1 mouse cellular context compared by ENCODE assay signal in the genomic region with DNA sequence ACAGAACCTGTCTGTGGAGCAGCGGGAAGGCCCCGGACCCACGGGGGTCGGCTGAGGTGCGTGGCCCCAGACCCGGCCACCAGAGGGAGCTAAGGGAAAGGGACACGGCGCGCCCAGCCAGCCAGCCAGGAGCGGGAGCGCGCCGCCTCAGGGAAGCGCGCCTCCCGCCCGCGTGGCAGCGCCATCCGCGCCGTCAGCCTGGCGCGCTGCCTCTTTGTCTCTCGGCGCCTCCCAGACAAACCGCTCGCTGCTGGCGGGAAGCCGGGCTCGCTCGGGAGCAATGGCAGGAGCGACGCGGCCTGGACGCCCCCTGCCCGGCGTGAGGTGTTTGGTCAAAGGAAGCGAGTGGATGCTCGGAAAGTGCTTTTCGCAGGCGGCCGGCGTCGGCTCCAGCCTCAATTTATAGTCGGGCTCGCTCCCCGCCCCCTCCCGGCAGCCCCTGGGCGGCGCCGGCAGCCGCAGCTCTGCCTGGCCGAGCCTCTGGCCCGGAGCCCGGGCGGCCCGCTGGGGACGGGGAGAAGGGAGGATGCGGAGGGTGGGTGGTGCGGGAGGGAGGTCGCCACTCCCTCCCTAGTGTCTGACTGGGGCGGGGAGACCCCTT.
TF ChIP-seq lines count a peak whose summit lies in the region.

No protein-coding gene starts in this region.

TF ChIP-seq in CH12.LX, 34 proteins besides CTCF, POLR2A, EP300 and RAD21 (continued from another document):
- TF ChIP-seq RCOR1 (conservative IDR thresholded peaks at IDR 0.05; ENCODE audit: low read depth, low read length), result no peak
- TF ChIP-seq SMC3 (IDR thresholded peaks at IDR 0.05; ENCODE audit: low read depth, low read length), result peak; percentile 82
- TF ChIP-seq MYC (IDR thresholded peaks at IDR 0.05; ENCODE audit: low read depth, low read length), result peak; percentile 85
- peak; percentile 62 for TF ChIP-seq MXI1 (IDR thresholded peaks at IDR 0.05; ENCODE audit: low read depth, low read length)
- no peak for TF ChIP-seq ZKSCAN1 (IDR thresholded peaks at IDR 0.05; ENCODE audit: borderline replicate concordance, low read depth, low read length)
- TF ChIP-seq TCF12 (IDR thresholded peaks at IDR 0.05; ENCODE audit: low read depth, low read length), result no peak; the same call in 1 of the 2 replicates
- TF ChIP-seq GABPA (IDR thresholded peaks at IDR 0.05; ENCODE audit: insufficient replicate concordance, low read depth, low read length), result no peak
- TF ChIP-seq PAX5 (IDR thresholded peaks at IDR 0.05; ENCODE audit: low read length), result no peak
- TF ChIP-seq USF2 (conservative IDR thresholded peaks at IDR 0.05; ENCODE audit: low read depth, low read length), result no peak
- no peak for TF ChIP-seq ETS1 (conservative IDR thresholded peaks at IDR 0.05; ENCODE audit: low read depth, low read length)
- TF ChIP-seq JUN (IDR thresholded peaks at IDR 0.05; ENCODE audit: insufficient read depth, low read depth, low read length), result no peak
- TF ChIP-seq MAFK (IDR thresholded peaks at IDR 0.05; ENCODE audit: insufficient replicate concordance, low read length), result no peak
- no peak for TF ChIP-seq MEF2A (IDR thresholded peaks at IDR 0.05; ENCODE audit: borderline replicate concordance, low read depth, low read length)
- TF ChIP-seq E2F4 (IDR thresholded peaks at IDR 0.05; ENCODE audit: insufficient replicate concordance, low read depth, low read length), result no peak
- no peak for TF ChIP-seq USF1 (IDR thresholded peaks at IDR 0.05; ENCODE audit: low read depth, low read length)
- TF ChIP-seq TBP (conservative IDR thresholded peaks at IDR 0.05; ENCODE audit: low read depth, low read length), result peak; percentile 62; the same call in 1 of the 2 replicates
- TF ChIP-seq NELFE (IDR thresholded peaks at IDR 0.05; ENCODE audit: low read depth, low read length), result peak; percentile 87
- TF ChIP-seq ELF1 (IDR thresholded peaks at IDR 0.05; ENCODE audit: low read depth, low read length), result no peak
- no peak for TF ChIP-seq IRF4 (IDR thresholded peaks at IDR 0.05; ENCODE audit: low read depth, low read length)
- peak; percentile 89; the same call in 1 of the 2 replicates for TF ChIP-seq UBTF (IDR thresholded peaks at IDR 0.05; ENCODE audit: low read depth, low read length)
- TF ChIP-seq MAX (IDR thresholded peaks at IDR 0.05; ENCODE audit: low read length), result peak; percentile 76; the same call in 1 of the 2 replicates
- no peak for TF ChIP-seq HCFC1 (IDR thresholded peaks at IDR 0.05; ENCODE audit: low read depth, low read length)
- no peak for TF ChIP-seq BHLHE40 (IDR thresholded peaks at IDR 0.05; ENCODE audit: low read depth, low read length)
- TF ChIP-seq JUND (conservative IDR thresholded peaks at IDR 0.05; ENCODE audit: low read depth, low read length), result no peak
- 0 out of 2 replicates have a peak, but pooled peaks have one; percentile 22 for TF ChIP-seq SIN3A (IDR thresholded peaks at IDR 0.05; ENCODE audit: low read length)
- no peak for TF ChIP-seq NRF1 (IDR thresholded peaks at IDR 0.05; ENCODE audit: low read depth, low read length)
- TF ChIP-seq ZMIZ1 (IDR thresholded peaks at IDR 0.05; ENCODE audit: low read depth, low read length), result 0 out of 2 replicates have a peak, but pooled peaks have one; percentile 56
- 0 out of 2 replicates have a peak, but pooled peaks have one; percentile 4 for TF ChIP-seq MAZ (IDR thresholded peaks at IDR 0.05; ENCODE audit: low read depth, low read length)
- no peak for TF ChIP-seq ZNF384 (IDR thresholded peaks at IDR 0.05; ENCODE audit: low read depth, low read length)
- 0 out of 2 replicates have a peak, but pooled peaks have one; percentile 28 for TF ChIP-seq CHD2 (IDR thresholded peaks at IDR 0.05; ENCODE audit: low read length)
- TF ChIP-seq CHD1 (IDR thresholded peaks at IDR 0.05; ENCODE audit: low read depth, low read length), result no peak
TF ChIP-seq in CH12.LX: peak in this region for 12.
